Mouse (Mus musculus) kidney, postnatal 0 days (tissue): ENCODE data around the gene Zfyve19. TPM values are rescaled to one million over a fixed set of nuclear protein-coding genes. Genes with fewer than 3 reads are reported as not detected.

Source experiments
- ATAC-seq: fragments of 200-750 bp; cut with Nextera tagmentation; replicated peaks from 2 replicates; pipeline ENCODE4 v1.8.0; 2017; ENCODE audit warnings: low read depth, moderate number of reproducible peaks, moderate TSS enrichment, moderate library complexity; ENCODE audit not compliant: low FRiP score
- DNase-seq: peaks from one replicate; pipeline ENCODE4 v3.0.0-alpha.2; 2016; ENCODE audit warnings: low spot score
- H3K27ac ChIP-seq: fragments of 300-500 bp; sonication (generic); 2 replicates; pipeline ENCODE4 v1.5.1; 2014; ENCODE audit warnings: mild to moderate bottlenecking
- H3K27me3 ChIP-seq: fragments of 300-500 bp; sonication (generic); 2 replicates; pipeline ENCODE4 v1.6.1; 2014; ENCODE audit warnings: low read length, mixed read lengths; ENCODE audit not compliant: insufficient read depth
- H3K36me3 ChIP-seq: fragments of 300-500 bp; sonication (generic); 2 replicates; pipeline ENCODE4 v1.6.1; 2014; ENCODE audit warnings: low read length, mixed read lengths; ENCODE audit not compliant: insufficient read depth
- H3K4me1 ChIP-seq: fragments of 300-500 bp; sonication (generic); replicated peaks from 2 replicates; pipeline ENCODE4 v1.6.1; 2014; ENCODE audit warnings: antibody characterized with exemption, low read length, mixed read lengths; ENCODE audit not compliant: insufficient read depth
- H3K4me2 ChIP-seq: fragments of 300-500 bp; sonication (generic); 2 replicates; pipeline ENCODE4 v1.6.1; 2014; ENCODE audit warnings: mild to moderate bottlenecking, low read length, moderate library complexity, mixed read lengths
- H3K4me3 ChIP-seq: fragments of 300-500 bp; sonication (generic); replicated peaks from 2 replicates; pipeline ENCODE4 v1.5.1; 2014; ENCODE audit warnings: low read depth, low read length
- H3K9ac ChIP-seq: fragments of 300-500 bp; sonication (generic); 2 replicates; pipeline ENCODE4 v1.6.1; 2014; ENCODE audit warnings: low read depth, low read length
- H3K9me3 ChIP-seq: fragments of 300-500 bp; sonication (generic); replicated peaks from 2 replicates; pipeline ENCODE4 v1.6.1; 2016; ENCODE audit warnings: low read length, inconsistent platforms, mixed read lengths
- CTCF ChIP-seq: IDR thresholded peaks from 2 replicates; pipeline ENCODE4 v1.5.1; 2016; ENCODE audit warnings: antibody characterized with exemption, low read depth, mild to moderate bottlenecking, moderate library complexity
- WGBS: fragments of 180-500 bp; shearing (Covaris S2); extraction: QIAGEN DNeasy Blood & Tissue Kit; methylation state at CpG from one replicate; pipeline ENCODE4 v1.1.7; 2014; 5-methylcytosine and 5-hydroxymethylcytosine counted together
- polyA plus RNA-seq: library from polyadenylated mRNA; unstranded; fragments of >200 nt; fragmentation: Nextera tagmentation; extraction: Ambion mirVana; gene quantifications from 2 replicates; pipeline ENCODE4 v1.2.1, GENCODE M21; 2015

Zfyve19 gene
- polyA plus RNA-seq, 1 experiment from 2014 or later, result 44.0 TPM

DNA sequence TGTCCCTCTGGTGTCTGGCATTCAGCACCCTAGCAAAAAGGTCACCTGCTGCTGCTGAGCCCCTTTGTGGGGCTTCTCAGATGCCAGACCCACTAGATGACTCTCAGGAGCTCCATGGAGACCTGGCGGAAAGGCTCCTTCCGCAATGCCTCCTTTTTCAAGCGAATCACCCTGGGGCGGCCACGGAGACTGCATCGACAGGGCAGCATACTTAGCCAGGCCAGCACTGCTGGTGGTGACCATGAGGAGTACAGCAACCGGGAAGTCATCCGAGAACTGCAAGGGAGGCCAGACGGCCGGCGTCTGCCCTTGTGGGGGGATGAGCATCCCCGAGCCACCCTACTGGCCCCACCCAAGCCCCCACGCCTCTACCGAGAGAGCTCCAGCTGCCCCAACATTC is 33.6 kb upstream of the Zfyve19 start:
- DNase-seq (no peak), ATAC-seq (no peak)
- no peak overlapping the region for H3K9ac ChIP-seq
- peaks cover 4% of the 10 kb centered on the region; the same call in 1 of the 2 replicates for H3K36me3 ChIP-seq
- H3K4me3 ChIP-seq, result no peak overlapping the region
- no peaks in the 10 kb centered on the region for H3K9me3 ChIP-seq
- H3K4me1 ChIP-seq, result peaks cover 16% of the 10 kb centered on the region
- 45% methylated on average over 14 of the region's 14 CpGs for WGBS
- no peak for TF ChIP-seq CTCF
- H3K27ac ChIP-seq, result no peak overlapping the region; the same call in 1 of the 2 replicates
- H3K27me3 ChIP-seq, result no peaks in the 10 kb centered on the region
- H3K4me2 ChIP-seq, result no peak overlapping the region

DNA sequence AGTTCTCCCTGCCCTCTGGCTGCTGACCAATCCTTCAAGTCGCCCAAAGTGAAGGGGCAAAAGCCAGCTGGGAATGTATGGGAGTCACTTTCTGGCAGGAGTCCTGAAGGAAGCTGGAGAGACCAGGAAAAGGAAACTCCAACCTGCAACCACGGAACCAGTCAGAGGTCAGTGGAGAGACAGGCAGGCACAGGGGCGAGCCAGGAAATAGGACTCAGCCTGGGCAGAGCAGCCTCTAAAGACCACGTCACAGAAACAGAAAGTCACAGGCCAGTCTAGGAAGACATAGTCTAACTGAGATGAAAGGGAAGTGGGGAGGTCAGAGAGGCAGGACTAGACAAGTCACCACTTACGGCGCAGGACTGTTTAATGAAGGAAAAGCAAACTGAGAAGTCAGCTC is 32.8 kb upstream of the Zfyve19 start:
- DNase-seq (peak; percentile 39), ATAC-seq (no peak)
- no peak overlapping the region for H3K4me3 ChIP-seq
- peaks cover 8% of the 10 kb centered on the region; the same call in 1 of the 2 replicates for H3K36me3 ChIP-seq
- H3K27ac ChIP-seq, result no peak overlapping the region
- no peak overlapping the region for H3K9ac ChIP-seq
- no peaks in the 10 kb centered on the region for H3K27me3 ChIP-seq
- 48% methylated on average over 6 of the region's 6 CpGs for WGBS
- H3K4me1 ChIP-seq, result peaks cover 16% of the 10 kb centered on the region
- no peaks in the 10 kb centered on the region for H3K9me3 ChIP-seq
- no peak for TF ChIP-seq CTCF
- H3K4me2 ChIP-seq, result no peak overlapping the region

DNA sequence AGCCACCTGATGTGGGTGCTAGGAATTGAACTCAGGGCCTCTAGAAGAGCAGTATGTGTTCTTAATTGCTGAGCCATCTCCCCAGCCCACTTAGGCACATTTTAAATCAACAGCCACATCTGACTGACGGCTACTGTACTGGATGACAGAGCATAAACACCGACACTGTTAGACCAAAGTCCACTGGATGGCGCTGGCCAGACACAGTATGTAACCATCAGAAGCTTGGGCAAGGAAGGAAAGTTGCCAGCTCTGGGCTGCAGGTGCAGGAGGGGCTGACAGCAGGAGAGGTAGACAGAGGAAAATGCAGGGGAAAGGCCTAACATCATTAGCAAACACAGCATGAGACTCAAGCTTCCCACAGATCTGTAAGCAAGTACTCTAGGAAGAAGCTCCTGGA is 31.7 kb upstream of the Zfyve19 start:
- Histone ChIP-seq H3K27me3 (no peaks in the 10 kb centered on the region), H3K27ac (no peak overlapping the region), H3K4me2 (no peak overlapping the region), H3K9ac (no peak overlapping the region), H3K9me3 (no peaks in the 10 kb centered on the region), H3K36me3 (peaks cover 8% of the 10 kb centered on the region; the same call in 1 of the 2 replicates), H3K4me3 (no peak overlapping the region), H3K4me1 (peaks cover 16% of the 10 kb centered on the region)
- ATAC-seq, result no peak
- TF ChIP-seq CTCF, result 0 out of 2 replicates have a peak, but pooled peaks have one; percentile 25
- WGBS, result 48% methylated on average over 3 of the region's 3 CpGs
- DNase-seq, result no peak

DNA sequence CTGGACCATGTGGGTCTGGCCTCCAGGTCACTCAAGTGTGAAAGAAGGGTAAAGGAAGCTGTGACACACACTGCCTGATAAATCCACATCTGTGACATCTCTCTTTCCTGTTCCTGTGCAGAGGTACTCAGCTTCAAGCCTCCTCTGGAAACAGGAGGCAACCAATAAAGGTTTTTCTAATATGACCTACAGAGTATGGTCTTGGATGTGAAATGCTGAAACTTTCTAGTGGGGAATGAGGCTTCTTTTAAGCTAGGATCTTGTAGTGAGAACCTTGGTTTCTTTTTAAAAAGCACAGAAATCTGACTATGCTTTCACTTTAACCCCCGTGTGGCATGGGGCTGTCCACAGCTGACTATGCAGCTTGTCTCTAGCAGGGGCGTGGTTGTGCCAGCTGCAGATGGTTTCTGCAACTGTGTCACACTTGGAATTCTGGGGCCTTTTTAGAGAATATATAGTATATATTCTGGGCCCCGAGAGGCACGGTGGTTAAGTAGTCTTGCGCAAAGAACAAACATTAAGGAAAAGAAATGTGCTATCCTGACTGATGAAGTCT is 31.0 kb upstream of the Zfyve19 start:
- 92% methylated on average over 5 of the region's 5 CpGs for WGBS
- Histone ChIP-seq H3K4me1 (peaks cover 15% of the 10 kb centered on the region), H3K4me2 (no peak overlapping the region), H3K9ac (no peak overlapping the region), H3K9me3 (no peaks in the 10 kb centered on the region), H3K36me3 (peaks cover 8% of the 10 kb centered on the region; the same call in 1 of the 2 replicates), H3K27me3 (no peaks in the 10 kb centered on the region), H3K4me3 (no peak overlapping the region), H3K27ac (no peak overlapping the region)
- DNase-seq (no peak), ATAC-seq (no peak)
- no peak for TF ChIP-seq CTCF

DNA sequence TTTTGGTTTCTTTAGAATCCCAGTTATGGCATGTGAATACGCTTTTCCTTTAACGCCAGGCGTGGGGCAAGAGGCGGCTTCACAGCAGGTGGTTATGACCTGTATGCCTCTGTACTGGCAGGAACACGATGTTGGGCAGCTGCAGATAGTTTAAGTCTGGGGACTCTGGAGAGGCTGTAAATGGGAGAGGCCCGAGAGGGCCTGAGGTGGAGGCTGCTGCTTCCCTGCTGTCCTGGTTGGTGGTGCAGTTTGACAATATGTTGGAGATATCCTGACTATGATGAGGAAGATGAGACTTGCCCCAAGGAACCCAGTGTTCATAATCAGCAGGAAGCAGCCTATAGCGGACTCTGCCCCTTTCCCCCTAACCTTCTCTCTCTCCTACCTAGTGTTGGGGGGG is 25.5 kb upstream of the Zfyve19 start:
- H3K9me3 ChIP-seq, result no peaks in the 10 kb centered on the region
- H3K4me2 ChIP-seq, result no peak overlapping the region
- ATAC-seq (no peak), DNase-seq (no peak)
- H3K4me1 ChIP-seq, result no peaks in the 10 kb centered on the region
- 88% methylated on average over 7 of the region's 7 CpGs for WGBS
- H3K9ac ChIP-seq, result no peak overlapping the region
- no peak for TF ChIP-seq CTCF
- no peaks in the 10 kb centered on the region for H3K27me3 ChIP-seq
- no peak overlapping the region for H3K27ac ChIP-seq
- no peak overlapping the region for H3K4me3 ChIP-seq
- peaks cover 22% of the 10 kb centered on the region for H3K36me3 ChIP-seq

DNA sequence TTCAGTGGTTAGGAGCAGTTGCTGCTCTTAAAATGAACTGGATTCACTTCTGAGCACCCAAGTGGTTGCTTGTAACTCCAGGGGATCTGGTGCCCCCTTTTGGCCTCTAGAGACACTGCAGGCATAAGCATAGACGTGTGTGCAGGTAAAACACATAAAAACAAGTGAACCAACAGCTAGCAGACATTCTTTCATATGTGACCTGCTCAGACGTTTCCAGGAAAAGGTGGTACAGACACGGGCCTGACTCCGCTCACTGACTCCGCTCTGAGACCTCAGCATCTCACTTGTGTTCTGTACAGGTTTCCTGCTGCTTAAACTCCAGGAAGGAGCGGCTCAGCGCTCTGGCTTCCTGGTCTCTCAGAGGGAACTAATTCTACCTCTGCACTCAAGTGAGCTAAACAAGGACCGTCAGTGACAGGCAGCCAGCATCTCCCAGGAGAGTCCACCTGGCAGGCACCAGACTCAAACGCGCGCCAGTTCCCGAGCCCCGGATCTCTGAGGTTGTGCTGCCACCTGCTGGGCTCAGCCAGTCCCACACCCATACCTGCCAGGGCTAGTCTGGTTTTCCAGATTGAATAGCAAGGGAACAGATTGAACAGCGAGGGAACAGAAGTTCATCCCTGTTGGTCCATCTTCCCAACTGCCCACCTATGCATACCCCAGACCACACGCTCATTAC is 19.2 kb upstream of the Zfyve19 start:
- Histone ChIP-seq H3K9me3 (no peaks in the 10 kb centered on the region), H3K27me3 (no peaks in the 10 kb centered on the region), H3K4me3 (peak overlapping the region; percentile 15), H3K36me3 (peaks cover 5% of the 10 kb centered on the region), H3K9ac (no peak overlapping the region), H3K27ac (no peak overlapping the region), H3K4me2 (peak overlapping the region; percentile 58), H3K4me1 (no peaks in the 10 kb centered on the region)
- DNase-seq (peak; percentile 82), ATAC-seq (peak; percentile 73)
- WGBS, result 7% methylated on average over 15 of the region's 15 CpGs
- peak; percentile 80 for TF ChIP-seq CTCF
